Mouse (Mus musculus): Measurements from ENCODE around the gene Slc13a2.

GRCm38 (mm10) chr11:78397397-78397796, 24.6 kb downstream of the Slc13a2 start:
- TF ChIP-seq MAFK (IDR thresholded peaks at IDR 0.05; ENCODE audit: insufficient read depth, low read depth, low read length) (no peak), ZNF384 (IDR thresholded peaks at IDR 0.05; ENCODE audit: low read depth, low read length) (no peak)
